Mouse (Mus musculus): ENCODE data around the gene Kcnh7.

Gene Kcnh7

DNA sequence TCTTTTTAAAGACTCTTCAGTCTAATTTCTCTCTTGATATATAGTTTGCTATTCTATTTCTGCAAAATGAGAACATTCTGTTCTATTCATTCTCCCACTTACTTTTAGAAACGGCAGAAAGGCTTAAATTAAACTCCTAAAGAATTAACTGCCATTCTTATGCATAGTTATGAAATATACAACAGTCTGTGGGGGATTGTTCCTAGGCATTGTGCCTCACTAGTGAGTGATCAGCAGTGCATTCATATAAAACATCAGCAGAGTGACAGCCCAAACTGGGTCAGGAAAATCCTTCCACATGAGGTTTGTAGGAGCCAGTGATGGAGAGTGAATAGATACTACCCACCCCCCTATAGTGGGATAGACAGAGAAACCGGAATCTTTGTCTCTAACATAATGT is 200.2 kb downstream of the Kcnh7 start:
- in situ Hi-C loops (cut with MboI, MseI), result no loop called here

GRCm38 (mm10) chr2:62935273-62935874 is 248.7 kb downstream of the Kcnh7 start:
- in situ Hi-C loops (cut with MboI, MseI), result no loop called here

GRCm38 (mm10) chr2:62928494-62928893 is 255.6 kb downstream of the Kcnh7 start:
- in situ Hi-C loops (cut with MboI, MseI), result no loop called here

- in situ Hi-C loops (cut with MboI, MseI), result no loop called here
Observed at GRCm38 (mm10) chr2:62928065-62928464, 256.0 kb downstream of the Kcnh7 start.

GRCm38 (mm10) chr2:62923803-62924202 is 260.3 kb downstream of the Kcnh7 start:
- in situ Hi-C loops (cut with MboI, MseI), result no loop called here

DNA sequence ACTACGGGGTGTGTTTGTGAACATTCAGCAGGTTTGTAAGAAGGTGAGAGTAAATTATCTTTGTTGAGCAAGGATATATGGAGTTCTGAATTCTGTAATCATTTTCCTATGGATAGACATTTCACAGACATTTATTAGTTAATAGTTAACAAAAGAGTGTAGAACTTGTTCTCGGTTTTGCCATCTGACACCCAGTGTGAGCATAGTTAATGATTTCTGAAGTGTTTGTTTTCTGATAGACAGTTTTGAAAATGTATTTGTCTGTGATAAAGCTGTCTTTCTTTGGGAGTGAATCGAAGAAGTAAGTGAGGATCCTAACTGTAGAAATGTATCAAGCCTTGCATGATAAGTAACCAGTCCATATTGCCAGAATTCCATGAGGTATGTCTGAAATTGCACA is 276.4 kb downstream of the Kcnh7 start:
- in situ Hi-C loops (cut with MboI, MseI), result no loop called here

- in situ Hi-C loops (cut with MboI, MseI), result no loop called here
Observed at GRCm38 (mm10) chr2:62902363-62903353, 281.4 kb downstream of the Kcnh7 start.

DNA sequence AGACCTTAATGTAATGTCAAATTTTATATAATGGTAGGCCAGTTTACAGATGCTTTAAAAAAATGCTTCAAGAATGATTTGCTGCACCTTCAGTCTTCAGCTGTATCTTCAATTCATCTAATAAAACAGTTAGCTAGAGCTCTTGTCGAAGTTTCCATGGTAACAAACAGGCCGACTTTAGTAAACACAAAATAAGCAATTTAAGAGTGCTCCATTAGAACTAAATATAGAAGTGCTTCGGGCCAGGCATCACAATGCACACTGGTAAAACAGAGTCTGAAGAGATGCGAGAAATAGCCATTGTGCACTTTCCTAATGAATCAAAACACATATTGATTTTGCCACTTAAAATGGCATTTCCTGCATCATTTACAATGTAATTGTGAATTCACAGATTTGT is 305.3 kb downstream of the Kcnh7 start:
- in situ Hi-C loops (cut with MboI, MseI), result no loop called here

GRCm38 (mm10) chr2:62855391-62855790 is 328.7 kb downstream of the Kcnh7 start:
- in situ Hi-C loops (cut with MboI, MseI), result no loop called here

DNA sequence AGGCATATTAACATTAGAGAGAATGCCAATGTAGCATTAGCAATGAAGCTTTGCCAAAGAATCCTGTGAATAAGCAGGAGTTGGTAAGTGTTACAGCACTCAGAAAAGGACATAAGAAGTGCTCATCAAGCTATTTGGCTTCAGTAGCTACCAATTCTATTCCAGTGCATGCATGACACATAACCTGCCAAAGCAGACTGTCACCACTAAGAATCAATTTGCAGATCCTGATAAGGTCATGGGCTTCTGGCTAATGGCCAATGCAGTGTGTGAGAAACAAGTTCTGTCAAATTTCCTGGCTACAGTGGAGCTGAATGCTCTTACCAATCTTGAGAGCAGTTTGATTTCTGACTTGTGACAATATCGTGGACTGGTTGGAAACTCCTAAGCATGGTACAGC is 341.5 kb downstream of the Kcnh7 start:
- in situ Hi-C loops (cut with MboI, MseI), result no loop called here

DNA sequence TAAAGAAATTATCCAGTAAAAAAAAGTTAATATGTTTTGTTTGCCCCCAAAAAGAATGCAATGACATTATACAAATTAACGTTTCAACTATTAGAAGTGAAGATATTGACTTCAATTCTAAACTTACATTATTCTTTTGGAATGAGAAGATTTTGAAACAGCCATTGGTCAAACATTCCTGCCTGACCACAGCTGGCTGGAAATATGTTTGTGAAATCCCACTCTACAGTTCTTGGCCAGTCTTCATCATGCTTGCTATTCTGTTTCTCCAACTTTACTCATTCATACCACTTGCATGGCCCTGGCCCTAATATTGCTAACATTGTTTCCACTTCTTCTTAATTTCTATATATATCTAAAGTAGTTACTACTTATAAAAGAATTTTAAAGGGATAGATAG is 349.8 kb downstream of the Kcnh7 start:
- in situ Hi-C loops (cut with MboI, MseI), result no loop called here

DNA sequence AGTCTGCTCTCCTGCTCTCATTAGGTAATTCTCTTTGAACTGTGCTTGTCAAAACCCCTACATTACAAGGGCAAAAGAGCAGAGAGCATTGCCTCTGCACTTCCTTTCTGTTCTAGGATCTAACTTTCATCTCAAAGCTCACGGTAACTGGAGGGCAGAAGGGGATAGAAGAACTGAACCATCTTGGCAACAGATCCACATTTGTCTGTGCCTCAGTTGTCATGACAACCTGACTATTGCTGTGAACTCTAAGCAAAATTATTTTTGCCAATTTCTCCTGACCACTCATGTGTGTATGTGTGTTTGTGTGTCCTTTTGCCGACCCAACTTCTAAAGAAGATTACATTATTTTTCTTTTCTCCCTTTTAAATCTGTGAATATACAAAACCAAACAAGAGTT is 364.9 kb downstream of the Kcnh7 start:
- in situ Hi-C loops (cut with MboI, MseI), result no loop called here

- in situ Hi-C loops (cut with MboI, MseI), result no loop called here
Observed at GRCm38 (mm10) chr2:62816016-62816415, 368.1 kb downstream of the Kcnh7 start.

DNA sequence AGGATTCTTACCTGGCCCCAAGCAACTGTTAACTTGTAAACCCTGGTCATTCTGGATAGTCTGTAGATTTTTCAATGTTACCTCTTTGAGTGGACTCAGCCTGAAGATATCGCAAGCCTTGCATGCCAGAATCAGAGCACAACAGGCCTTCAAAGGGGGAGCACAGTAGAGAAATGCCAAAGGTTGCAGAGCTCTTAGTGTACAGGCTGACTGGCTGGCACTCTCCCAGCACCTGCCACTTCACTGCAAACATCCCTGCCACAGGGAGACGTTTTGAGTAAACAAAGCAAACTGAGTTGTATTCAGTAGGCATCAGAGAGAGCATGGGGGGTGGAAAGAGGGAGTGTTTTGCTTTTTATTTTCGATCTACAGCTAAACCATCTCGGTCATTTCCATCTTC is 375.3 kb downstream of the Kcnh7 start:
- in situ Hi-C loops (cut with MboI, MseI), result no loop called here

DNA sequence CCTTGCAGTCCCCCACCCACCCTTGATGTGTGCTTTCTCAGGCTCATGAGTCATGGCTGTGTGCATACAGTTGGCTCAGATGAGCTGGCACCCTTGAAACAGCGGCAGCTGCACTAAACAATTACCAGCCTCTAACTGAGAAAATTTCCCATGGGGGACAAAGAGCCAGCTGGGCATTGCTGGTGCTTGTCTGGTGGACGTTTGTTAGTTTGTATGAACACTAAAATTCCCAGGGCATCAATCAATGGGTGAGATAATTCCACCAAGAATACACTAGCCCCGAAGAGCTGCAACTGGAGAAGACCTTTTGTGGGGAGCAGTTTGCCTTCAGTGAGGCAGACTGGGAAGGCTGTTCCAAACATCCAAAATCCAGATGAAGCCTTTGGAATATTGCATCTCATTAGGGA is 376.6 kb downstream of the Kcnh7 start:
- in situ Hi-C loops (cut with MboI, MseI), result no loop called here

GRCm38 (mm10) chr2:62806931-62807330 is 377.2 kb downstream of the Kcnh7 start:
- in situ Hi-C loops (cut with MboI, MseI), result no loop called here

DNA sequence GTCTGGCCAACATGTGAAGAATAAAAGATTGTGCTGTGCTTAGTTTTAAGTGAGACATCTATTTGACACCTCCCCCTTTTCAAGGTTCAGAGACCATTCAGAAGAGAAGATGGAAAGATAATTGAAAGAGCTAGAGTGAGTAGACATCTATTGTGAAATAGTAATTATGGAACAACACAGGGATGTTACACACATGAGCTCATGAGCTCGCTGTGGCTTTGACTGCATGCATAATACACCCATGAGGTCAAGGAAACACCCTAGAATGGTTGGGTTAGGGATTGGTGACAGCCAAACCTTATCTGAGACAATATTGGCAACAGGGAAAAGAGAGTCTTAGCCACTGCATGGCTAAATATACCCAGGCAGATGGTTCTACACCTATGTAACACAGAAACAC is 380.1 kb downstream of the Kcnh7 start:
- in situ Hi-C loops (cut with MboI, MseI), result no loop called here

- in situ Hi-C loops (cut with MboI, MseI), result no loop called here
Observed at GRCm38 (mm10) chr2:62784460-62785038, 399.5 kb downstream of the Kcnh7 start.

- in situ Hi-C loops (cut with MboI, MseI), result no loop called here
Observed at GRCm38 (mm10) chr2:62746256-62746655, 437.8 kb downstream of the Kcnh7 start.

DNA sequence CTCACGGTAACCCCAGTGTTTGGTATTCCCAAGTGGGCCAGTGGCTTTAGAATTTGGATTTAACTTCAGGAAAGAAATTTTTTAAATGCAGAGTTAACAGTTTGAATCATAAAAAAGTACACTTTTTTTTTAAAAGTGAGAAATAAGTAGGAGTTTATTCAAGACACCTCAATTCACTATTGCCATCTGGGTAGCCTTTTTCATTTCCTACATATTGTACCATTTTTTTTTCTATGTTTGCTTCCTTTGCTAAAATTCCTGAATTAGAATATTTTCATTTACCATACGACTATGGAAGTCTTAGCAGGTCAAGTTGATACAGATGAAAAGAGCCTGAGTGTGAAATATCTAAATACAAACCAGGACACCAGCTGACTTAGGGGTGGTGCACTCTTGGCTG is 441.0 kb downstream of the Kcnh7 start:
- in situ Hi-C loops (cut with MboI, MseI), result no loop called here

GRCm38 (mm10) chr2:62730671-62731070 is 453.4 kb downstream of the Kcnh7 start:
- in situ Hi-C loops (cut with MboI, MseI), result no loop called here

GRCm38 (mm10) chr2:62727732-62728131 is 456.4 kb downstream of the Kcnh7 start:
- in situ Hi-C loops (cut with MboI, MseI), result no loop called here

GRCm38 (mm10) chr2:62725946-62726345 is 458.1 kb downstream of the Kcnh7 start:
- in situ Hi-C loops (cut with MboI, MseI), result no loop called here

Data from T-helper 2 cell (primary cell).